Mouse (Mus musculus): Measurements from ENCODE around the gene Pld1. TPM values are rescaled to one million over a fixed set of nuclear protein-coding genes. Genes with fewer than 3 reads are reported as not detected.

Pld1 gene
- polyA plus RNA-seq, 1 experiment from 2014 or later: 5.2 TPM

- no peaks in the 10 kb centered on the region for H3K4me1 ChIP-seq (ENCODE audit: control insufficient read depth, insufficient read depth, low read length)
- H3K36me3 ChIP-seq (ENCODE audit: control insufficient read depth, insufficient read depth, low read length): no peaks in the 10 kb centered on the region
- no peak overlapping the region for H3K4me3 ChIP-seq (ENCODE audit: low read depth, low read length)
- no peaks in the 10 kb centered on the region for H3K27me3 ChIP-seq (ENCODE audit: control insufficient read depth, insufficient read depth, low read length)
- ATAC-seq (ENCODE audit: low FRiP score): no peak
- H3K4me2 ChIP-seq: no peak overlapping the region
- no peak overlapping the region for H3K9ac ChIP-seq (ENCODE audit: low read length)
- H3K27ac ChIP-seq (ENCODE audit: low read depth, low read length): no peak overlapping the region
- WGBS: 77% methylated on average over 2 of the region's 2 CpGs
- peak; percentile 57 for DNase-seq (ENCODE audit: low spot score, missing footprints)
- no peaks in the 10 kb centered on the region for H3K9me3 ChIP-seq (ENCODE audit: control insufficient read depth, low read length)
Measured at GRCm38 (mm10) chr3:28084281-28084680, 145.8 kb downstream of the Pld1 start.

GRCm38 (mm10) chr3:28091296-28091695 is 152.8 kb downstream of the Pld1 start:
- Histone ChIP-seq H3K27me3 (ENCODE audit: control insufficient read depth, insufficient read depth, low read length) (no peaks in the 10 kb centered on the region), H3K27ac (ENCODE audit: low read depth, low read length) (no peak overlapping the region), H3K4me2 (no peak overlapping the region), H3K9me3 (ENCODE audit: control insufficient read depth, low read length) (no peaks in the 10 kb centered on the region), H3K9ac (ENCODE audit: low read length) (no peak overlapping the region), H3K36me3 (ENCODE audit: control insufficient read depth, insufficient read depth, low read length) (no peaks in the 10 kb centered on the region), H3K4me3 (ENCODE audit: low read depth, low read length) (no peak overlapping the region), H3K4me1 (ENCODE audit: control insufficient read depth, insufficient read depth, low read length) (peaks cover 3% of the 10 kb centered on the region; the same call in 1 of the 2 replicates)
- no peak for ATAC-seq (ENCODE audit: low FRiP score)
- peak; percentile 78 for DNase-seq (ENCODE audit: low spot score, missing footprints)
- 67% methylated on average over 1 of the region's 1 CpGs for WGBS

- WGBS: 86% methylated on average over 2 of the region's 2 CpGs
- Histone ChIP-seq H3K27ac (ENCODE audit: low read depth, low read length) (no peak overlapping the region), H3K36me3 (ENCODE audit: control insufficient read depth, insufficient read depth, low read length) (no peaks in the 10 kb centered on the region), H3K4me2 (no peak overlapping the region), H3K9me3 (ENCODE audit: control insufficient read depth, low read length) (no peaks in the 10 kb centered on the region), H3K9ac (ENCODE audit: low read length) (no peak overlapping the region), H3K4me3 (ENCODE audit: low read depth, low read length) (no peak overlapping the region), H3K27me3 (ENCODE audit: control insufficient read depth, insufficient read depth, low read length) (no peaks in the 10 kb centered on the region), H3K4me1 (ENCODE audit: control insufficient read depth, insufficient read depth, low read length) (peaks cover 3% of the 10 kb centered on the region; the same call in 1 of the 2 replicates)
- ATAC-seq (ENCODE audit: low FRiP score) (no peak), DNase-seq (ENCODE audit: low spot score, missing footprints) (no peak)
Measured at GRCm38 (mm10) chr3:28091741-28092140, 153.2 kb downstream of the Pld1 start.

- Histone ChIP-seq H3K4me3 (ENCODE audit: low read depth, low read length) (no peak overlapping the region), H3K27ac (ENCODE audit: low read depth, low read length) (no peak overlapping the region), H3K9me3 (ENCODE audit: control insufficient read depth, low read length) (no peaks in the 10 kb centered on the region), H3K27me3 (ENCODE audit: control insufficient read depth, insufficient read depth, low read length) (no peaks in the 10 kb centered on the region), H3K4me2 (no peak overlapping the region), H3K4me1 (ENCODE audit: control insufficient read depth, insufficient read depth, low read length) (peaks cover 3% of the 10 kb centered on the region; the same call in 1 of the 2 replicates), H3K36me3 (ENCODE audit: control insufficient read depth, insufficient read depth, low read length) (no peaks in the 10 kb centered on the region), H3K9ac (ENCODE audit: low read length) (no peak overlapping the region)
- 73% methylated on average over 9 of the region's 9 CpGs for WGBS
- ATAC-seq (ENCODE audit: low FRiP score) (peak; percentile 64; the same call in 1 of the 2 replicates), DNase-seq (ENCODE audit: low spot score, missing footprints) (peak; percentile 53)
Measured at GRCm38 (mm10) chr3:28093684-28094302, 155.3 kb downstream of the Pld1 start.

GRCm38 (mm10) chr3:28095451-28095850 is 157.0 kb downstream of the Pld1 start:
- Histone ChIP-seq H3K4me3 (ENCODE audit: low read depth, low read length) (no peak overlapping the region), H3K4me2 (no peak overlapping the region), H3K9ac (ENCODE audit: low read length) (no peak overlapping the region), H3K27ac (ENCODE audit: low read depth, low read length) (no peak overlapping the region), H3K4me1 (ENCODE audit: control insufficient read depth, insufficient read depth, low read length) (peaks cover 3% of the 10 kb centered on the region; the same call in 1 of the 2 replicates), H3K36me3 (ENCODE audit: control insufficient read depth, insufficient read depth, low read length) (no peaks in the 10 kb centered on the region), H3K9me3 (ENCODE audit: control insufficient read depth, low read length) (no peaks in the 10 kb centered on the region), H3K27me3 (ENCODE audit: control insufficient read depth, insufficient read depth, low read length) (no peaks in the 10 kb centered on the region)
- DNase-seq (ENCODE audit: low spot score, missing footprints) (peak; percentile 44), ATAC-seq (ENCODE audit: low FRiP score) (no peak)
- WGBS: 95% methylated on average over 9 of the region's 9 CpGs

- no peaks in the 10 kb centered on the region for H3K36me3 ChIP-seq (ENCODE audit: control insufficient read depth, insufficient read depth, low read length)
- no peak overlapping the region for H3K9ac ChIP-seq (ENCODE audit: low read length)
- no peaks in the 10 kb centered on the region for H3K27me3 ChIP-seq (ENCODE audit: control insufficient read depth, insufficient read depth, low read length)
- H3K4me1 ChIP-seq (ENCODE audit: control insufficient read depth, insufficient read depth, low read length): no peaks in the 10 kb centered on the region
- WGBS: 92% methylated on average over 9 of the region's 9 CpGs
- no peak overlapping the region for H3K4me3 ChIP-seq (ENCODE audit: low read depth, low read length)
- no peak for ATAC-seq (ENCODE audit: low FRiP score)
- no peak overlapping the region for H3K27ac ChIP-seq (ENCODE audit: low read depth, low read length)
- H3K4me2 ChIP-seq: no peak overlapping the region
- no peak for DNase-seq (ENCODE audit: low spot score, missing footprints)
- H3K9me3 ChIP-seq (ENCODE audit: control insufficient read depth, low read length): no peaks in the 10 kb centered on the region
Measured at GRCm38 (mm10) chr3:28099175-28099574, 160.7 kb downstream of the Pld1 start.

- no peaks in the 10 kb centered on the region for H3K4me1 ChIP-seq (ENCODE audit: control insufficient read depth, insufficient read depth, low read length)
- no peak overlapping the region for H3K9ac ChIP-seq (ENCODE audit: low read length)
- H3K9me3 ChIP-seq (ENCODE audit: control insufficient read depth, low read length): no peaks in the 10 kb centered on the region
- no peak for ATAC-seq (ENCODE audit: low FRiP score)
- H3K36me3 ChIP-seq (ENCODE audit: control insufficient read depth, insufficient read depth, low read length): no peaks in the 10 kb centered on the region
- no peak for DNase-seq (ENCODE audit: low spot score, missing footprints)
- 86% methylated on average over 1 of the region's 1 CpGs for WGBS
- no peaks in the 10 kb centered on the region for H3K27me3 ChIP-seq (ENCODE audit: control insufficient read depth, insufficient read depth, low read length)
- no peak overlapping the region for H3K27ac ChIP-seq (ENCODE audit: low read depth, low read length)
- no peak overlapping the region for H3K4me3 ChIP-seq (ENCODE audit: low read depth, low read length)
- no peak overlapping the region for H3K4me2 ChIP-seq
Measured at GRCm38 (mm10) chr3:28104992-28105391, 166.5 kb downstream of the Pld1 start.

- Histone ChIP-seq H3K9me3 (ENCODE audit: control insufficient read depth, low read length) (no peaks in the 10 kb centered on the region), H3K4me2 (no peak overlapping the region), H3K4me1 (ENCODE audit: control insufficient read depth, insufficient read depth, low read length) (no peaks in the 10 kb centered on the region), H3K36me3 (ENCODE audit: control insufficient read depth, insufficient read depth, low read length) (no peaks in the 10 kb centered on the region), H3K27ac (ENCODE audit: low read depth, low read length) (no peak overlapping the region), H3K27me3 (ENCODE audit: control insufficient read depth, insufficient read depth, low read length) (no peaks in the 10 kb centered on the region), H3K4me3 (ENCODE audit: low read depth, low read length) (no peak overlapping the region), H3K9ac (ENCODE audit: low read length) (no peak overlapping the region)
- ATAC-seq (ENCODE audit: low FRiP score) (peak; percentile 46; the same call in 1 of the 2 replicates), DNase-seq (ENCODE audit: low spot score, missing footprints) (peak; percentile 87)
- 54% methylated on average over 6 of the region's 6 CpGs for WGBS
Measured at GRCm38 (mm10) chr3:28107446-28108004, 169.0 kb downstream of the Pld1 start.

- H3K9me3 ChIP-seq (ENCODE audit: control insufficient read depth, low read length): no peaks in the 10 kb centered on the region
- no peaks in the 10 kb centered on the region for H3K4me1 ChIP-seq (ENCODE audit: control insufficient read depth, insufficient read depth, low read length)
- no peak for DNase-seq (ENCODE audit: low spot score, missing footprints)
- no peak overlapping the region for H3K4me2 ChIP-seq
- no peaks in the 10 kb centered on the region for H3K27me3 ChIP-seq (ENCODE audit: control insufficient read depth, insufficient read depth, low read length)
- no peaks in the 10 kb centered on the region for H3K36me3 ChIP-seq (ENCODE audit: control insufficient read depth, insufficient read depth, low read length)
- ATAC-seq (ENCODE audit: low FRiP score): no peak
- no peak overlapping the region for H3K9ac ChIP-seq (ENCODE audit: low read length)
- no peak overlapping the region for H3K4me3 ChIP-seq (ENCODE audit: low read depth, low read length)
- WGBS: 87% methylated on average over 5 of the region's 5 CpGs
- no peak overlapping the region for H3K27ac ChIP-seq (ENCODE audit: low read depth, low read length)
Measured at GRCm38 (mm10) chr3:28111516-28111915, 173.0 kb downstream of the Pld1 start.

Measured in midbrain, embryonic 11.5 days (tissue).